Mouse (Mus musculus) intestine, postnatal 0 days (tissue): Measurements from ENCODE around the gene Slc12a1. TPM values are rescaled to one million over a fixed set of nuclear protein-coding genes. Genes with fewer than 3 reads are reported as not detected.
A peak's percentile ranks its signal among the peaks of the same experiment; 100 is the strongest.

ENCODE experiments used
- ATAC-seq: fragments of 200-750 bp; cut with Nextera tagmentation; 2 replicates; pipeline ENCODE4 v1.8.0; 2017; ENCODE audit warnings: mild to moderate bottlenecking, moderate TSS enrichment, moderate library complexity
- H3K27ac ChIP-seq: fragments of 300-500 bp; sonication (generic); 2 replicates; pipeline ENCODE4 v1.5.1; 2014; ENCODE audit warnings: mild to moderate bottlenecking, low read depth, low read length, moderate library complexity
- H3K27me3 ChIP-seq: fragments of 300-500 bp; sonication (generic); replicated peaks from 2 replicates; pipeline ENCODE4 v1.6.1; 2014; ENCODE audit warnings: low read length, mixed read lengths; ENCODE audit not compliant: control insufficient read depth, insufficient read depth
- H3K36me3 ChIP-seq: fragments of 300-500 bp; sonication (generic); 2 replicates; pipeline ENCODE4 v1.6.1; 2014; ENCODE audit warnings: mild to moderate bottlenecking, moderate library complexity; ENCODE audit not compliant: control insufficient read depth, insufficient read depth
- H3K4me1 ChIP-seq: fragments of 300-500 bp; sonication (generic); replicated peaks from 2 replicates; pipeline ENCODE4 v1.6.1; 2014; ENCODE audit warnings: antibody characterized with exemption, low read length, mixed read lengths; ENCODE audit not compliant: control insufficient read depth, insufficient read depth
- H3K4me2 ChIP-seq: fragments of 300-500 bp; sonication (generic); replicated peaks from 2 replicates; pipeline ENCODE4 v1.6.1; 2014; ENCODE audit warnings: low read depth, mild to moderate bottlenecking, moderate library complexity
- H3K4me3 ChIP-seq: fragments of 300-500 bp; sonication (generic); 2 replicates; pipeline ENCODE4 v1.5.1; 2014; ENCODE audit warnings: low read depth, low read length
- H3K9ac ChIP-seq: fragments of 300-500 bp; sonication (generic); 2 replicates; pipeline ENCODE4 v1.6.1; 2014; ENCODE audit warnings: mild to moderate bottlenecking, low read depth, low read length
- H3K9me3 ChIP-seq: fragments of 300-500 bp; sonication (generic); 2 replicates; pipeline ENCODE4 v1.6.1; 2016; ENCODE audit warnings: mixed run types; ENCODE audit not compliant: control insufficient read depth
- CTCF ChIP-seq: sonication (generic); IDR thresholded peaks from 2 replicates; pipeline ENCODE4 v1.5.1; 2016; ENCODE audit warnings: low read depth, mild to moderate bottlenecking, control low read depth, antibody characterized with exemption, moderate library complexity
- WGBS: fragments of 180-500 bp; shearing (Covaris S2); extraction: QIAGEN DNeasy Blood & Tissue Kit; methylation state at CpG from one replicate; pipeline ENCODE4 v1.1.7; 2014; 5-methylcytosine and 5-hydroxymethylcytosine counted together
- polyA plus RNA-seq: library from polyadenylated mRNA; unstranded; fragments of >200 nt; fragmentation: Nextera tagmentation; extraction: Ambion mirVana; gene quantifications from 2 replicates; pipeline ENCODE4 v1.2.1, GENCODE M21; 2015

Gene Slc12a1
- polyA plus RNA-seq, 1 experiment from 2014 or later = not detected

DNA sequence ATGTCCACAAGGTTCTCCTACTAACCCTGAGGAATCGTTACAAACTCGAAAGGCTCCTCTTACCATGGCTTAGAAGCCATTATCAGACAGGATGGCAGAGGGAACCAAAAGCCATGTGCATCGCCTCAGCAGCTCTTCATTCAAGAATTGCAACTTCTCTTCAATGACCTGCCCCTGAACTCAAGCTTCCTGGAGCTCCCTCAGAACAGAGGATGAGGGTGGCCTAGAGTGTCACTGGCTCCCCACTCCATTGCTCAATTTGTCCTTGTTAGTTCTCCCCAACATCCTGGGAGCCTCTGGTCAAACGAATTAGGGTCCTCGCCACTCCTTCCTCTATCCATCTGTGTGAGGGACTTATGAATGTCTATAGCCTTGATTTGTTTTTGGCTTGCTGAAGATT, 124.4 kb downstream of the Slc12a1 start:
- no peak for TF ChIP-seq CTCF
- Histone ChIP-seq H3K36me3 (no peaks in the 10 kb centered on the region), H3K9ac (no peak overlapping the region), H3K9me3 (no peaks in the 10 kb centered on the region), H3K4me3 (no peak overlapping the region), H3K4me2 (no peak overlapping the region), H3K27me3 (no peaks in the 10 kb centered on the region), H3K4me1 (no peaks in the 10 kb centered on the region), H3K27ac (no peak overlapping the region)
- 92% methylated on average over 5 of the region's 5 CpGs for WGBS
- no peak for ATAC-seq

DNA sequence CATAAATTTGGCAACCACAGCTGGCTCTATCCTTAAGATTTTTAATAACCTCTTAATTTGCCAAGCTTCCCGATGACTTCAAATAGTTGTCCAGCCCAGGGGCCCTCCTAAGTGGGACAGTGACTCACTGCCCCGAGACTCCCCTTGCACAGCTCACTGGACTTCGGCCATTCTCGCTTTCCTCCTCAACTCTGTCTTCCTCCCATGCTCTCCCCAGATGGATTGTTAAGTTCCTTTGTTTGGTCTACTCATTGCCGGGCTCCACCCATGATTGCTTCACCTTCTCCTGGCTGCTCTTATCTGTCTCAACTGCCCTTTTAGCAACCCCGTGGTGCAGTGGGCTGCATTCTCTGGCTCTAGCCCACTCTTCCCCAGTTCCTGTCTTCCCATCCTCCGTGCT, 126.2 kb downstream of the Slc12a1 start:
- no peaks in the 10 kb centered on the region for H3K36me3 ChIP-seq
- no peak overlapping the region for H3K4me3 ChIP-seq

More for the DNA sequence above, 126.2 kb downstream of the Slc12a1 start:
- TF ChIP-seq CTCF = no peak
- Histone ChIP-seq H3K27ac (no peak overlapping the region), H3K4me1 (0 out of 2 replicates have a peak, but pooled peaks cover 5% of the 10 kb centered on the region), H3K9ac (no peak overlapping the region), H3K9me3 (no peaks in the 10 kb centered on the region), H3K27me3 (no peaks in the 10 kb centered on the region), H3K4me2 (no peak overlapping the region)
- peak; percentile 56; the same call in 1 of the 2 replicates for ATAC-seq
- WGBS = 15% methylated on average over 7 of the region's 7 CpGs

Other genes with a start within 250 kb of the Slc12a1 start
- 0.52 TPM in 1 of 2 replicates, not detected in the other for gene Slc24a5, start 84.4 kb upstream of the Slc12a1 start, polyA plus RNA-seq
- 22.7 and 23.0 TPM in 2 replicates for gene Myef2, start 28.8 kb upstream of the Slc12a1 start, polyA plus RNA-seq
- gene Ctxn2, start 15.8 kb upstream of the Slc12a1 start, polyA plus RNA-seq = 0.12 TPM in 1 of 2 replicates, not detected in the other
- 48.5 and 51.4 TPM in 2 replicates for gene Dut, start 94.7 kb downstream of the Slc12a1 start, polyA plus RNA-seq